Mouse (Mus musculus): ENCODE measurements around the gene Osbpl5.
A peak's percentile ranks its signal among the peaks of the same experiment; 100 is the strongest.
"Not testable (repeated sequence)": the region's sequence is repeated elsewhere in the genome, so short reads cannot be mapped to it uniquely, and the experiment has no call there.

Osbpl5 gene

GRCm38 (mm10) chr7:143711381-143711780 lies 45.4 kb downstream of the Osbpl5 start:
- DNase-seq (ENCODE audit: extremely low spot score, low spot score) = no peak

DNA sequence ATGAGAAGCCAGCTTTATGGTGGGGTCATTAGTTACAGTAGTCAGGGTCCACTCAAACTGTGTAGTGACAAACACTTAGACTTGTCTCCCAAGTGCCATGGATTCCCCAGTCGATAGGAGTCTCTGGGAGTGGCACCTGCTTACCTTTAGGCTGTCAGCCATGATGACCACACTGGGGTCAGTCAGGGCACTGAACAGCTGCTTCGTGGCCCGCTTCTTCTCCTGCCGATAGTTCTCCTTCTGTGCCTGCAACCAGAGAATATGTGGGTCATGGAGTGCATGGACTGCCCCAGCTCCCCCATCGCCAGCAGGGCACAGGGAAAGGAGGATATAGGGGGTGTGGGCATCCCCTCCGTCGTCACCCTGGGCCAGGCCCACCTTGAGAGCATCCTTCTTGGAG lies 47.4 kb downstream of the Osbpl5 start:
- DNase-seq (ENCODE audit: extremely low spot score, low spot score) = no peak

GRCm38 (mm10) chr7:143706697-143707438 lies 49.9 kb downstream of the Osbpl5 start:
- peak; percentile 90 for DNase-seq (ENCODE audit: extremely low spot score, low spot score)

DNA sequence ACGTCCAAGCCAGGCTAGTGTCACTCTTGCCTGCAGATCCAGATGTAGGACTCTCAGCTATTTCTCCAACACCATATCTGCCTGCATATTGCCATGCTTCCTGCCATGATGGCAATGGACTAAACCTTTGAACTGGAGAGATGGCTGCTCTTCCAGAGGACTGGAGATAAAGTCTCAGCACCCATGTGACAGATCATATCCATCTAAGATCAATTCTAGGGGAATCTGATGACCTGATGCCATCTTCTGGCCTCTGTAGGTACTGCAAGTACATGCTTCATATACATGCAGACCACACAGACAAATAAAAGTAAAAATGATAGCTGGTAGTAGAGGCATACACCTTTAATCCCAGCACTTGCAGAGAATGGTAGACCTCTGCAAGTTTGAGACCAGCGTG lies 60.6 kb downstream of the Osbpl5 start:
- DNase-seq (ENCODE audit: extremely low spot score, low spot score) = no peak

DNA sequence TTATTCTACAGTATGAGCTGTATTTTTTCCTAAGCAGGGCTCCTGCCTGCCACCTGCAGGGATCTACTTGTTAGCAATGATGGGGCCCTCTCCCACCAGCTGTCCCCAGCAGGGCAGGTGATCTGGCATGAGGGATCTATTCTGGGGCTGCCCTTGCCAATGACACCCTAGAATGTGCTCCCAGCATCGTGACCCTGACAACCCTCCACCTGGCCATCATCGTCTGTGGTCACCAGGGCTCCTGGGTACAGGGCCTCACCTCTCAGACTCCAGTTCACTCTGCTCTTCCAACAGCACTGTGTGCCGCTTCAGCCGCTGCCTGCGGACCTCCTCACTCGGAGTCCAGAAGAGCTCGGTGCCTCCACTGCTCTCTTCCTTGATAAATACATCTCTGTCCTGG lies 62.2 kb downstream of the Osbpl5 start:
- DNase-seq (ENCODE audit: extremely low spot score, low spot score) = no peak

- DNase-seq (ENCODE audit: extremely low spot score, low spot score) = no peak
Observed at GRCm38 (mm10) chr7:143692746-143693510, 63.9 kb downstream of the Osbpl5 start.

GRCm38 (mm10) chr7:143691909-143692308 lies 64.9 kb downstream of the Osbpl5 start:
- DNase-seq (ENCODE audit: extremely low spot score, low spot score) = no peak

GRCm38 (mm10) chr7:143691181-143691580 lies 65.6 kb downstream of the Osbpl5 start:
- no peak for DNase-seq (ENCODE audit: extremely low spot score, low spot score)

GRCm38 (mm10) chr7:143689946-143690345 lies 66.8 kb downstream of the Osbpl5 start:
- DNase-seq (ENCODE audit: extremely low spot score, low spot score) = no peak

- no peak for DNase-seq (ENCODE audit: extremely low spot score, low spot score)
Observed at GRCm38 (mm10) chr7:143689481-143689880, 67.3 kb downstream of the Osbpl5 start.

DNA sequence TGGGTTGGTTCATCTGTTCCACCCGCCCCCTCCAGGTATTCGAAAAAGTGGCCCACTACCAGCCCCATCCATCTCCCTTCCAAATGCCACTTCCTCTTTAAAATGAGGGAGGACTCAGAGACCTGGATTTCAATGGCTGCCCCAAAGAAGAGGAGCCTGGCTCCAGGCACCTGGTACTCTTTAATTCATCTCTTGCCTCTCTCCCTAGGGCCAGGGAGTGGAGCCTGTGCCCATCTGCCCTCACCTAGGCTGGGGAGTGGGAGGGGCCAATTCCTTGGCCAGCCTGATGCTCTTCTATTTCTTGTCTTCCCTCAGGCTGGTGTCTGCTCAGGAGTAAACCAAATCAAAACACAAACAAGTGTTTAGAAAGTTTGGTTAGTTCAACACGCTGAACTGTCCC lies 70.1 kb downstream of the Osbpl5 start:
- not testable (repeated sequence) for DNase-seq (ENCODE audit: extremely low spot score, low spot score)

GRCm38 (mm10) chr7:143686191-143686590 lies 70.6 kb downstream of the Osbpl5 start:
- DNase-seq (ENCODE audit: extremely low spot score, low spot score) = not testable (repeated sequence)

DNA sequence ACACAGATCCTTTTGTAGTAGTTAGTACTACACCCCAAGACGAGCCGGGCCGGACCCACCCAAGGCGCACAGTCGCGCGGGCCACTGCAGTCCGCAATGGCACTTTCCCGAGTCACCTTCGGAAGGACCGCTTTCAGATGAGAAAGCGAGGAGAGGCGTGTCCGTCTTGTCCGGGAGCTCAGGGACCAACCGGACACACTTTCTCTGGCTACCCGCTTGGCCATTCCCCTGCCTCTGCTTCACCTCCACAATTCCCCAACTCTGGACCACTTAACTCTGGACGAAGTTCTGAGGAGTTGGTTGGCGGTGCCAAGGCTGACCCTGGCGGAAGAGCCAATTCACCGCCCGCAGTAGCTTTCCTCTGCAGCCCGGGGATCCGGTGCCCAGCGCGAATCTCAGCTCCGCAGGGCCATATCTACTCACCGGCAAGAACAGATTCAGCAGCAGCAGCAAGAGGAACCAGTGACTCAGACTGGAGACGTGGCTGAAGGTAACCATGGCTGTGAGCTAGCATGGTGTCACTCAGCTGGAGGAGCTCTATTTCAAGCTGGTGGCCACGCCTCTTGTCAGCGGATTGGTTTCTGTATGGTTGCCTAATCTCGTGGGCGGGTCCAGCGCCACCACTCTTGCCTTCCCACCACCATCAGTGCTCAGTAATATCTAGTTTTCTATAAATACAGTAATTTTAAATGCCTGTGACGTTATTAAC lies 71.3 kb downstream of the Osbpl5 start, which contains the start of gene Tnfrsf23:
Gene Tnfrsf23 (minus strand): TSS at position 514 of the 709 bp plus-strand sequence.
- DNase-seq (ENCODE audit: extremely low spot score, low spot score) = peak; percentile 54

- not testable (repeated sequence) for DNase-seq (ENCODE audit: extremely low spot score, low spot score)
Observed at GRCm38 (mm10) chr7:143684569-143684968, 72.2 kb downstream of the Osbpl5 start.

- no peak for DNase-seq (ENCODE audit: extremely low spot score, low spot score)
Observed at GRCm38 (mm10) chr7:143681566-143681965, 75.2 kb downstream of the Osbpl5 start.

- not testable (repeated sequence) for DNase-seq (ENCODE audit: extremely low spot score, low spot score)
Observed at GRCm38 (mm10) chr7:143680836-143681235, 75.9 kb downstream of the Osbpl5 start.

DNA sequence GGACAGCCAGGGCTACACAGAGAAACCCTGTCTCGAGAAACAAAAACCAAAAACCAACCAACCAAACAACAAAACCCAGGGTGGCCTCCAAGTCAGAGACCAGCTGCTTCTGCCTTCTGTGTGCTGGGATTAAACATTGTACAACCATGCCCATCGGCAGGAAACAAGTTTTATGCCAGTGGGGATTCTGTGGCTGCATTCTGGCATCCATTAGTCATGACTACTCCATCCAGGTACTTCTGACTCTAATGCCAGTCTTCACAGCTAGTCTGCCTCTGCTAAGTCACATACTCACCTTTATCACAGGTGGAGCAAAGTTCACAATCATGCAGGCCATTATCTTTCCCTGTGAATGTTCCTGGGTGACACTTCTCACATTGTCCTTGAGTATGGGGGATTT lies 77.1 kb downstream of the Osbpl5 start:
- DNase-seq (ENCODE audit: extremely low spot score, low spot score) = not testable (repeated sequence)

- DNase-seq (ENCODE audit: extremely low spot score, low spot score) = no peak
Observed at GRCm38 (mm10) chr7:143666427-143667311, 90.1 kb downstream of the Osbpl5 start.

DNA sequence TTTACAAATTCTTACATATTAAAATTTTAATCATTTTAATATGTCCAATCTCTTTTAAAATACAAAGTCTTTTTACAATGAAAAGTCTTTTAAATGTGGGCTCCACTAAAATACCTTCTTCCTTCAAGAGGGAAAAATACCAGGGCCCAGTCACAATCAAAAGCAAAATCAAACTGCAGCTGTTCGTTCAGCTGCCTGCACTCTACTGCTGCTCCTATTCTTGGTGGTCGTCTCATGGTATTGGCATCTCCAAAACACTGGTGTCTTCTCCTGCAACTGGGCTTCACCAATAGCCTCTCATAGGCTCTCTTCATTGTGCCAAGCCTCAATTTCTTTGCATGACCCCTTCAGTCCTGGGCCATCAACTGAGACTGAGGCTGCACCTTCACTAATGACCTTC lies 93.3 kb downstream of the Osbpl5 start:
- no peak for DNase-seq (ENCODE audit: extremely low spot score, low spot score)

GRCm38 (mm10) chr7:143660797-143661196 lies 96.0 kb downstream of the Osbpl5 start:
- DNase-seq (ENCODE audit: extremely low spot score, low spot score) = no peak
